Mouse (Mus musculus) forebrain, embryonic 13.5 days (tissue): Measurements from ENCODE around the gene Upf2. TPM values are rescaled to one million over a fixed set of nuclear protein-coding genes. Genes with fewer than 3 reads are reported as not detected.
"Not testable (repeated sequence)": the region's sequence is repeated elsewhere in the genome, so short reads cannot be mapped to it uniquely, and the experiment has no call there.

Experiments
- ATAC-seq: fragments of 200-750 bp; cut with Nextera tagmentation; 2 replicates; pipeline ENCODE4 v1.8.0; 2017
- H3K27ac ChIP-seq: fragments of 300-500 bp; sonication (generic); 2 replicates; pipeline ENCODE4 v1.5.1; 2015; ENCODE audit warnings: inconsistent platforms, mild to moderate bottlenecking, moderate library complexity
- H3K27me3 ChIP-seq: fragments of 300-500 bp; sonication (generic); 2 replicates; pipeline ENCODE4 v1.6.1; 2015; ENCODE audit warnings: mild to moderate bottlenecking, inconsistent platforms
- H3K36me3 ChIP-seq: fragments of 300-500 bp; sonication (generic); 2 replicates; pipeline ENCODE4 v1.6.1; 2015; ENCODE audit warnings: mild to moderate bottlenecking, inconsistent platforms; ENCODE audit not compliant: poor library complexity, severe bottlenecking
- H3K4me1 ChIP-seq: fragments of 300-500 bp; sonication (generic); 2 replicates; pipeline ENCODE4 v1.6.1; 2015; ENCODE audit warnings: inconsistent platforms
- H3K4me2 ChIP-seq: fragments of 300-500 bp; sonication (generic); 2 replicates; pipeline ENCODE4 v1.6.1; 2015; ENCODE audit warnings: inconsistent platforms, mild to moderate bottlenecking, moderate library complexity
- H3K4me3 ChIP-seq: fragments of 300-500 bp; sonication (generic); 2 replicates; pipeline ENCODE4 v1.5.1; 2015; ENCODE audit warnings: mild to moderate bottlenecking, inconsistent platforms
- H3K9ac ChIP-seq: fragments of 300-500 bp; sonication (generic); 2 replicates; pipeline ENCODE4 v1.6.1; 2015; ENCODE audit warnings: mild to moderate bottlenecking, inconsistent platforms
- H3K9me3 ChIP-seq: fragments of 300-500 bp; sonication (generic); replicated peaks from 2 replicates; pipeline ENCODE4 v1.6.1; 2016; ENCODE audit warnings: inconsistent platforms
- WGBS: fragments of 180-500 bp; shearing (Covaris S2); methylation state at CpG from one replicate; pipeline ENCODE4 v1.1.7; 2015; 5-methylcytosine and 5-hydroxymethylcytosine counted together
- polyA plus RNA-seq: library from polyadenylated mRNA; unstranded; fragments of >200 nt; fragmentation: Nextera tagmentation; extraction: Ambion mirVana; gene quantifications from 2 replicates; pipeline ENCODE4 v1.2.1, GENCODE M21; 2015

The Upf2 gene
- polyA plus RNA-seq, 1 experiment from 2014 or later: 9.9 TPM

GRCm38 (mm10) chr2:5950305-5950704 lies 964 bp upstream of the Upf2 start:
- no peak for ATAC-seq
- WGBS: 7% methylated on average over 6 of the region's 6 CpGs

GRCm38 (mm10) chr2:5951621-5952211 lies 447 bp downstream of the Upf2 start:
- H3K4me1 ChIP-seq: peaks cover 14% of the 10 kb centered on the region
- no peaks in the 10 kb centered on the region for H3K27me3 ChIP-seq
- WGBS: under 1% methylated on average over 46 of the region's 46 CpGs
- peak overlapping the region; percentile 89 for H3K4me2 ChIP-seq
- peak overlapping the region; percentile 83 for H3K9ac ChIP-seq
- ATAC-seq: no peak
- peak overlapping the region; percentile 83 for H3K27ac ChIP-seq
- H3K36me3 ChIP-seq: no peaks in the 10 kb centered on the region
- H3K4me3 ChIP-seq: peak overlapping the region; percentile 95
- no peaks in the 10 kb centered on the region for H3K9me3 ChIP-seq

More at GRCm38 (mm10) chr2:5950305-5950704, 964 bp upstream of the Upf2 start:
- H3K9ac ChIP-seq: peak overlapping the region; percentile 66
- H3K4me2 ChIP-seq: peak overlapping the region; percentile 89
- H3K36me3 ChIP-seq: no peaks in the 10 kb centered on the region
- H3K9me3 ChIP-seq: no peaks in the 10 kb centered on the region
- H3K4me3 ChIP-seq: peak overlapping the region; percentile 95
- H3K4me1 ChIP-seq: peaks cover 14% of the 10 kb centered on the region
- H3K27ac ChIP-seq: peak overlapping the region; percentile 33
- no peaks in the 10 kb centered on the region for H3K27me3 ChIP-seq

- ATAC-seq: no peak
- no peak overlapping the region for H3K27ac ChIP-seq
- no peak overlapping the region for H3K4me3 ChIP-seq
- no peak overlapping the region for H3K4me2 ChIP-seq
- no peaks in the 10 kb centered on the region for H3K27me3 ChIP-seq
- no peaks in the 10 kb centered on the region for H3K9me3 ChIP-seq
- H3K36me3 ChIP-seq: peaks cover 34% of the 10 kb centered on the region
- 95% methylated on average over 9 of the region's 9 CpGs for WGBS
- no peak overlapping the region for H3K9ac ChIP-seq
- H3K4me1 ChIP-seq: peaks cover 9% of the 10 kb centered on the region
These were observed 6.4 kb downstream of the Upf2 start for GRCm38 (mm10) chr2:5957705-5958104.

GRCm38 (mm10) chr2:5962265-5962664 lies 11.0 kb downstream of the Upf2 start:
- Histone ChIP-seq H3K4me3 (no peak overlapping the region), H3K27ac (no peak overlapping the region), H3K36me3 (peaks cover 55% of the 10 kb centered on the region), H3K4me1 (peaks cover 11% of the 10 kb centered on the region), H3K9ac (no peak overlapping the region), H3K9me3 (no peaks in the 10 kb centered on the region), H3K27me3 (no peaks in the 10 kb centered on the region), H3K4me2 (no peak overlapping the region)
- ATAC-seq: peak; percentile 88
- WGBS: 41% methylated on average over 2 of the region's 2 CpGs

GRCm38 (mm10) chr2:5963729-5964128 lies 12.5 kb downstream of the Upf2 start:
- not testable (repeated sequence) for H3K27me3 ChIP-seq, H3K4me2 ChIP-seq, H3K27ac ChIP-seq, ATAC-seq, H3K9me3 ChIP-seq, H3K9ac ChIP-seq, H3K4me3 ChIP-seq
- peaks cover 40% of the 10 kb centered on the region for H3K36me3 ChIP-seq
- WGBS: 86% methylated on average over 4 of the region's 4 CpGs
- H3K4me1 ChIP-seq: peaks cover 11% of the 10 kb centered on the region

GRCm38 (mm10) chr2:5965972-5966371 lies 14.7 kb downstream of the Upf2 start:
- H3K4me1 ChIP-seq: peaks cover 11% of the 10 kb centered on the region

GRCm38 (mm10) chr2:5970629-5971028 lies 19.4 kb downstream of the Upf2 start:
- H3K36me3 ChIP-seq: peaks cover 24% of the 10 kb centered on the region
- ATAC-seq, H3K4me2 ChIP-seq, H3K4me3 ChIP-seq, H3K27me3 ChIP-seq, H3K9me3 ChIP-seq, H3K9ac ChIP-seq, H3K4me1 ChIP-seq, H3K27ac ChIP-seq: not testable (repeated sequence)
- 98% methylated on average over 3 of the region's 3 CpGs for WGBS

More at GRCm38 (mm10) chr2:5965972-5966371, 14.7 kb downstream of the Upf2 start:
- H3K4me3 ChIP-seq: no peak overlapping the region
- H3K9ac ChIP-seq: no peak overlapping the region
- no peak overlapping the region for H3K4me2 ChIP-seq
- H3K36me3 ChIP-seq: peaks cover 28% of the 10 kb centered on the region
- no peaks in the 10 kb centered on the region for H3K9me3 ChIP-seq
- no peak overlapping the region for H3K27ac ChIP-seq
- no peak for ATAC-seq
- WGBS: 95% methylated on average over 3 of the region's 3 CpGs
- no peaks in the 10 kb centered on the region for H3K27me3 ChIP-seq

GRCm38 (mm10) chr2:5977532-5977931 lies 26.3 kb downstream of the Upf2 start:
- H3K4me3 ChIP-seq: no peak overlapping the region
- WGBS: 96% methylated on average over 4 of the region's 4 CpGs
- peaks cover 45% of the 10 kb centered on the region for H3K36me3 ChIP-seq
- ATAC-seq: no peak
- H3K9ac ChIP-seq: no peak overlapping the region
- H3K9me3 ChIP-seq: no peaks in the 10 kb centered on the region
- H3K27me3 ChIP-seq: no peaks in the 10 kb centered on the region
- no peaks in the 10 kb centered on the region for H3K4me1 ChIP-seq
- no peak overlapping the region for H3K4me2 ChIP-seq
- H3K27ac ChIP-seq: no peak overlapping the region

GRCm38 (mm10) chr2:5995538-5995937 lies 44.3 kb downstream of the Upf2 start:
- no peaks in the 10 kb centered on the region for H3K9me3 ChIP-seq
- H3K4me3 ChIP-seq: no peak overlapping the region
- no peak overlapping the region for H3K9ac ChIP-seq
- ATAC-seq: no peak
- no peak overlapping the region for H3K4me2 ChIP-seq
- no peaks in the 10 kb centered on the region for H3K4me1 ChIP-seq
- H3K27ac ChIP-seq: no peak overlapping the region
- H3K36me3 ChIP-seq: peaks cover 19% of the 10 kb centered on the region
- WGBS: 22% methylated on average over 5 of the region's 5 CpGs
- H3K27me3 ChIP-seq: no peaks in the 10 kb centered on the region

- H3K27ac ChIP-seq: no peak overlapping the region
- ATAC-seq: no peak
- H3K36me3 ChIP-seq: peaks cover 13% of the 10 kb centered on the region
- no peak overlapping the region for H3K9ac ChIP-seq
- H3K4me3 ChIP-seq: no peak overlapping the region
- no peaks in the 10 kb centered on the region for H3K9me3 ChIP-seq
- no peaks in the 10 kb centered on the region for H3K4me1 ChIP-seq
- WGBS: 91% methylated on average over 3 of the region's 3 CpGs
- H3K4me2 ChIP-seq: no peak overlapping the region
- H3K27me3 ChIP-seq: no peaks in the 10 kb centered on the region
These were observed 52.7 kb downstream of the Upf2 start for GRCm38 (mm10) chr2:6003949-6004348.

GRCm38 (mm10) chr2:6014532-6014931 lies 63.3 kb downstream of the Upf2 start:
- Histone ChIP-seq H3K4me2 (no peak overlapping the region), H3K27ac (no peak overlapping the region), H3K4me3 (no peak overlapping the region), H3K27me3 (no peaks in the 10 kb centered on the region), H3K36me3 (peaks cover 20% of the 10 kb centered on the region), H3K9ac (no peak overlapping the region), H3K4me1 (no peaks in the 10 kb centered on the region), H3K9me3 (no peaks in the 10 kb centered on the region)
- WGBS: 88% methylated on average over 5 of the region's 5 CpGs
- no peak for ATAC-seq

GRCm38 (mm10) chr2:6015182-6015581 lies 63.9 kb downstream of the Upf2 start:
- WGBS: 92% methylated on average over 6 of the region's 6 CpGs
- not testable (repeated sequence) for H3K9ac ChIP-seq, H3K27ac ChIP-seq, H3K9me3 ChIP-seq, H3K4me2 ChIP-seq, H3K4me1 ChIP-seq, H3K4me3 ChIP-seq, ATAC-seq, H3K27me3 ChIP-seq
- H3K36me3 ChIP-seq: peaks cover 26% of the 10 kb centered on the region

GRCm38 (mm10) chr2:6020570-6020969 lies 69.3 kb downstream of the Upf2 start:
- ATAC-seq: no peak
- Histone ChIP-seq H3K27ac (no peak overlapping the region), H3K4me2 (no peak overlapping the region), H3K4me3 (no peak overlapping the region), H3K9ac (no peak overlapping the region), H3K4me1 (no peaks in the 10 kb centered on the region), H3K27me3 (no peaks in the 10 kb centered on the region), H3K36me3 (peaks cover 40% of the 10 kb centered on the region), H3K9me3 (no peaks in the 10 kb centered on the region)
